Mouse (Mus musculus) monocyte, adult 59 days (primary cell): Measurements from ENCODE around the gene Olfr1443. TPM values are rescaled to one million over a fixed set of nuclear protein-coding genes. Genes with fewer than 3 reads are reported as not detected.

Source experiments
- total RNA-seq, 2 experiments: library from RNA; stranded (reverse); gene quantifications; one replicate each; pipeline ENCODE4 v1.2.4; 2023

Gene Olfr1443
- total RNA-seq = not detected

DNA sequence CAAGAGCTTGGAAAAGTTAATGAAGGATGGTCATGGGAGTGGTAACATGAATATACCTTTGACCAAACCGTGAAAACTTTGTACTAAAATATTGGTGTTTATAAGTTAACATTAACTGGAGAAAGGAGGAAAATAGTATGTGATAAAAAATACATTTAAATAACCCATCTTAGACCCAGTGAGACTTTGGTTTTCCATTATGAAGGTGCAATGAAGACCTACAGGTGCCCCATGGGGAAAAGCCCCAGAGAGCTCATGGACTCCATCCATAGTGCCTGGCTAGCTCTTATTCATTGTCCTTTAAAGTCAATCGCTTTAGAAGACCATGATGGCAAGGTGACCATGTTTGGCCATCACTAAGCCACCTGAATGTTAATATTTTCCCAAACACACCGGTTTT is at the start of gene Olfr1443:
Olfr1443 (plus strand) TSS at position 301 of the 400 bp plus-strand sequence.

DNA sequence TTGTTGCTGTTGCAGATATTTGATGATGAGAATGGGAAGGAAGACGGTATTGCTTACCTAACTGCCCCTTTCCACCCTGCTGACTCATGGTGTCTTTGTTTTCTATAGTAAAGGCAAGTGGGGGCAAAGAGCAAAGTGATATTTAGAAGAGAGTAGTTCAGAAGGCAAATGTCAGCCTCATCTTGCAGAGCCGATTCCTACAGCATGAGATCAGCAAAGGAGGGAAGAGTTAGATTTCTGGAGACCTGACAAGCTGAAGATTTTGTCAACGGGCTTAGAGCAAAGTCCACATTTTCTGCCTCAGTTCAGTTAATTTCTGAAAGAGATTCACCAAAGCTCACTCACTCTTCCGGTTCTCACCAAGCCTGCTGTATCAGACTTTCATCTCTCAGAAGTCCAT is 44.7 kb upstream of the Olfr1443 start, which contains the start of gene Glyat:
Glyat (plus strand) TSS at position 133 of the 400 bp plus-strand sequence.

DNA sequence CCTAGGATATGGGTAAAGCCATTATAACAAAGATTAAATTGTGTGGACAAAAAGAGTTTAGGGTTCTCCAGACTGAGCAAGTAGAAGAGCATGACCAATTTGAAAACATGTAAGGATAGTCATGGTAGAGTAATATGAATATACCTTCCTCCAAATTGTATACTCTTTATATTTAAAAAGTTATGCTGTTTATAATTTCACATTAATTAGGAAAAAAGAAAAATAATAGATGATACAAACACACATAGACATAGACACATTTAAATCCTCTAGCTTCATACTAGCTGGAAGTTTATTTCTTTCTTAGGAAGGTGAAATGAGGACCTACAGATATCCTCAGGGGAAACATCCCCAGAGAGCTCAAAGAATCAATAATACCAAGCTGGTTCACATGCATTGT is 7.8 kb upstream of the Olfr1443 start, which contains the start of gene Olfr1442:
Olfr1442 (plus strand) TSS at position 301 of the 400 bp plus-strand sequence.

DNA sequence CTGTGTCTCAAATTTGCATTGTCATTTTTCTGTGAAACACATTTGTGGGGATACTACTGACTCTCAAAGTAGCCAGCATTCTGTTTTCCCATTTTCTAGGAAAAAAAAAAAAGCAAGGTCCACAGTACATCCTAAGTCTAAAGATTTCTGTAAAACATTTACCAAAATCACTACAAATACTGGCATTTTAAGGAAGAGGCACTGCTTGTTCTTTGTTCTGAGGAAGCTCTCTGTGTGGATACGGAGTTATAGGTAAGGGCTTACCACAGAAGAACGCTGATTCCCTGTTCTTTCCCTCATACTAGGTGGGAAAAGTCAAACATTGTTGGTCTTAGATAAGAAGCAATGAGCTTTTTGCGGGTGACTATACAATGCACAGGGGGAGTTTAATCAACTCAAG is 17.7 kb downstream of the Olfr1443 start, which contains the start of gene Keg1:
Keg1 (plus strand) TSS at position 197 of the 400 bp plus-strand sequence.

Other genes with a start within 250 kb of the Olfr1443 start
- 1,000 to 10,000 TPM; 1,721 to 1,841 TPM for gene Mpeg1, start 217.3 kb upstream of the Olfr1443 start, total RNA-seq
- gene Dtx4, start 176.7 kb upstream of the Olfr1443 start, total RNA-seq = 10 to 100 TPM; 11.3 to 12.3 TPM
- gene Fam111a, start 132.4 kb upstream of the Olfr1443 start, total RNA-seq = 100 to 1,000 TPM; 104 to 119 TPM
- gene Gm4952, start 78.1 kb upstream of the Olfr1443 start, total RNA-seq = not detected
- gene Glyat, start 44.8 kb upstream of the Olfr1443 start, total RNA-seq = not detected
- gene Olfr1442, start 7.7 kb upstream of the Olfr1443 start, total RNA-seq = not detected
- gene Keg1, start 17.7 kb downstream of the Olfr1443 start, total RNA-seq = not detected
- 1 to 10 TPM; 2.5 to 4.5 TPM for gene Cntf, start 87.5 kb downstream of the Olfr1443 start, total RNA-seq
- 10 to 100 TPM; 64.7 to 67.3 TPM for gene Zfp91, start 118.0 kb downstream of the Olfr1443 start, total RNA-seq
- 10 to 100 TPM; 40.6 to 41.1 TPM for gene Lpxn, start 118.1 kb downstream of the Olfr1443 start, total RNA-seq
- under 1 TPM in 1 of 2 experiments, not detected in 1; 0.71 TPM for gene Gm5244, start 168.6 kb downstream of the Olfr1443 start, total RNA-seq
- gene Olfr1444, start 179.2 kb downstream of the Olfr1443 start, total RNA-seq = under 1 TPM; 0.45 to 0.55 TPM
- not detected for gene Olfr1445, start 205.7 kb downstream of the Olfr1443 start, total RNA-seq
- not detected for gene Olfr1446, start 215.4 kb downstream of the Olfr1443 start, total RNA-seq
- gene Olfr1447, start 225.6 kb downstream of the Olfr1443 start, total RNA-seq = not detected
- gene Olfr1448, start 246.3 kb downstream of the Olfr1443 start, total RNA-seq = not detected